Mouse (Mus musculus) C2C12 (cell line): ENCODE measurements around the gene Glipr1l1.

ENCODE experiments used
- CEBPB ChIP-seq: IDR thresholded peaks from one replicate; pipeline ENCODE4 v1.6.1; 2011; ENCODE audit warnings: low read depth, mild to moderate bottlenecking, control low read depth, moderate library complexity
- CTCF ChIP-seq: IDR thresholded peaks from one replicate; pipeline ENCODE4 v1.5.1; 2011; ENCODE audit not compliant: control insufficient read depth, insufficient read depth, insufficient read length
- MAX ChIP-seq: IDR thresholded peaks from one replicate; pipeline ENCODE4 v1.6.1; 2011; ENCODE audit warnings: mild to moderate bottlenecking, control low read depth
- MYOD1 ChIP-seq: IDR thresholded peaks from one replicate; pipeline ENCODE4 v1.6.1; 2011; ENCODE audit warnings: low read depth; ENCODE audit not compliant: control insufficient read depth, insufficient read length
- USF1 ChIP-seq: IDR thresholded peaks from one replicate; pipeline ENCODE4 v1.6.1; 2011; ENCODE audit warnings: low read depth, mild to moderate bottlenecking, control low read depth, moderate library complexity

- TF ChIP-seq CTCF (peak; percentile 11), CEBPB (no peak), USF1 (no peak), MAX (no peak), MYOD1 (no peak)
These were observed at the start of gene Glipr1l1 for GRCm38 (mm10) chr10:112059702-112060582.
